Mouse (Mus musculus): ENCODE data around the gene Man2a2.

Gene Man2a2

DNA sequence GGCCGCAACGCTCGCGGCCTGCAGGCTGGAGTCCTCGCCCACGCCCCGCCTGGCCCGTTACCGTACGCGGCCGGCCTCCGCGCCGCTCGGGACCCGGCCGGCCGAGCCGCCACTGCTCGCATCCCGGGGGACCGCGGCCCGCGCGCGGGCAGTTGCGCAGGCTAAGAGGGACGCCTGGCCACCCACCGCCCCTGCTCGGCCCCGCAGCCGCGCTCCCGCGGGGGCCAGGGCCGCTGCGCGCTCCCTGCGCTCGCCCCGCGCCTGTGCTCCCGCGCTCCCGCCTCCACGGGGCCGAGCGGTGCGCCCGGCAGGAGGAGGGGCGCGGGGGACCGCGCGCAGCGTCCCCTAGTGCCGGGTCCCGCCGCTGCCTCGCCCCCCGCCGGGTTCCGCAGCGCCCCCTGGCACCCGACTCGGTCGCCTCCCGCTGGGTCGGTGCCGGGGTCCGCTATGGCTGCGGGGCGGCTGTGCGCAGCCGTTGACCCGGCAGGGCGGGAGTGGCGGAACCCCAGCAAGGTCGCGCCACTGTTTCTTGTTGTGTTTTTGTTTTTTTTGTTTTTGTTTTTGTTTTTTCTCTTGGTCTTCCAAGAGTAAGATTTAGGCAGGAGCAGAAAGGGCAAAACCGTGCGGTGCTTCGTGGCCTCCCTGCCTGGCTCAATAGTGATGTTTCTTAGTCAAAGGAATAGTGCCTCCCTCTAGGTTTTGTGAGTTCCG is at the start of gene Man2a2:
Gene Man2a2, minus strand, starts transcription at position 335 of the 711 bp plus-strand sequence.
- peak; percentile 66 for DNase-seq (ENCODE audit: low spot score)

DNA sequence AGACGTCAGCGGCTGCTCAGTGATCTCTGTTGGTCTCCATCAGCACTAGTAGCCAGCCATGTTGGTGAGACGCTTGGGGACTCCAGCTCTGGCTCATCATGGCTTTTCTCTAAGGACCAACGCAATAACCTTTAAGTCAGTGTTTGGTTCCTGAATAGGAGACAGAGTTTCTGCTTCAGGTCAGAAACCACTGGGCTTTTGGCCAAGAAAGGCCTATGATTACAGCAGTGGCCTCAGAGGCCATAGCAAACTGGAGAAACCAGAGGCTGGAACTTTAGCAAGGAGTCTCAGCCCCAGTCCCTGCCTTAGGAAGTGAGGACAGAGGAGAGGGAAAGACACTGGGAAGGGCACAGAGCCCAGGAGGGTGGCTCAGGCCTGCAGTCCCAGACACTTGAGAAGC is 49.4 kb upstream of the Man2a2 start:
- DNase-seq (ENCODE audit: low spot score) = no peak

GRCm38 (mm10) chr7:80419278-80419677 is 48.1 kb upstream of the Man2a2 start:
- peak; percentile 46 for DNase-seq (ENCODE audit: low spot score)

GRCm38 (mm10) chr7:80418036-80418435 is 46.9 kb upstream of the Man2a2 start:
- DNase-seq (ENCODE audit: low spot score) = no peak

DNA sequence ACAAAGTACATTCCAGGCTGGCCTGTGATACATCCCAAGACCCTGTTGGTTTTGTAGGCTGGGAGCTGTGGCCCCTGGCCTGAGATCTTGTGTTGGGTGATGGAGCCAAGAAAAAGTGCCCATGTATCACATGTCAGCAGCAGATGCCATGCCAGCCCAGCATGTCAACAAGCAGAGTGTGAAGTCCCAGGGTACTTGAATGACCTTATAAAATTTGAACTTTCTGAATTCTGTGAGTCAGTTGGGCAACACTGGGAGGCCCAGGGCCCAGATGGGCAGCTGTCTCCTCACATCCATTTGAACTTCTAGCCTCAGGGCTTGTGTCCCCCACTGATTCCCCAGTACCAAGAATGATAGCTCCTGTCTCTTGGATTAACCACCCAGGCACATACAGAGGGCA is 46.4 kb upstream of the Man2a2 start:
- no peak for DNase-seq (ENCODE audit: low spot score)

DNA sequence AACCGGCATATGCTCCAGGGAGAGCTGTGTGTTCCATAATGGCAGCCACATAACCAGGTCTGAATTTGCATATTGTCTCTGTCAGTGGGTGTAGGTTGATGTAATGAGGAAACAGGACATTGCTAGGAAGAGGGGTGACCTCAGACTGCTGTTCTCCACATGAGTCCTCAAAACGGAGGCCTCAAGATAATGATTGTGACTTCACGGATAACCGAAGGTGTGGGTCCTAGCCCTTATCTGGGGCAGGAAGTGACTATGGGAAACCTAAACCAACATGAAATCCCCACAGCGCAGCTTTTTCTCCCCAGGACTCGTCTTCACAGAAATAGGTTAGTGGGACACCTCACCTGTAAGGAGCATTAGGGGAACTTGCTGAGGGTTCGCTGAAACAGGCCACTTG is 45.8 kb upstream of the Man2a2 start:
- DNase-seq (ENCODE audit: low spot score) = no peak

DNA sequence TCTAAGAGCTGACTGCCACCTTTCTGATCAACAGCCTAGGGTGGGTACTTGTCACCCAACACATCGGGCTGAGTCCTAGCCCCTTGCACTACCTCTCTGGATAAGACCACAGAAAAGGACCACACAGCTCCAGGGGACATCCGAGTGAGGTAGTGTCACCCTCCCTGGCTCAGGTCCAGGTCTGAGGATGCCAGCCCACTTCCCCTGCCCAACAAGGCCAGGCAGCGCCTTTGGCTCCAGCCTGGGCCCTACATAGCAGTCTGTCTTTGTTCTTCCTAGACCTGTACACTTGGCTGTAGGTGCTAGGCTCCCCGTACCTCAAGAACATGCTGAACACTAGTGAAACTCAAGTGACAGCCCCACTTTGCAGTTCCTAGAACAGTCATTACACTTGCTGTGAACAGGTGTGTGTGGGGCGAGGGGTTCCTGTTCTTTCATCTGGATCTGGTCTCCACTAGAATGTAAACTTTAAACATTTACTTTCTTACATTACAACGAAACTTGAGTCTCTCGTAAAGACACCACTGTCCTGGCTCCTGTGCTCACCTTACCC is 43.2 kb upstream of the Man2a2 start:
- no peak for DNase-seq (ENCODE audit: low spot score)

DNA sequence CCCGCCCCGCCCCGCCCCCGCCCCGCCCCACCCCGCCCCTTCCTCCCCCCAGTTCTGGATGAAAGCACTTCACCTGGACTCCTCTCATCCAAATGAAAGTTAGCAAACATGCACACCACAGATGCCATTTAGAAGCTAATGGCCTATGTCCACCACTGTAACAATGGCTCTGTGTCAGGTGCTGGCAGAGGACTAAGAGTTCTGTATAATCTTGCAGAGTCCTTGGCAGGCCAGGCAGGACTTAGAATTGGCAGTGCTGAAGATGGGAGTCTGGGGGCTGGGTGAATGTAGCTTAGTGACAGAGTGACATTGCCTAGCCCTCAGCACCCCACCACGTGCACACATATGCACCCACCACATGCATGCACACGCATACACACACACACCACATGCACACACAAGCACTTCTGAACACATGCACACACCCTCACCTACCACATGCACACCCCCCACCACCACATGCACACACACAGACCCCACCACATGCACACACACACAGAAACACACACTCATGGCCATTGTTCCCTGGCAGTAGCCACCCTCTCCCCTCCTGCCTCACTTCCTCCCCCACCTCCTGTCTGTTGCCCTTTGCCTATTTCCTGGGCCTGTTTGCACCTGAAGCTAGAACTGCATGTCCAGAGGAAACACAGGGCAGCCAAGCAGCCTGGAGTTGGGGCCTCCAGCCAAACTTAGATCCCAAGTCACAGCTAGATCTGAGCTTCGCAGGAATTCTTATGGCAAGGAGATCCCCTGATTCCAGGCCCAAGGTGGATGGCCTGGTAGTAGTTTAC is 42.5 kb upstream of the Man2a2 start:
- no peak for DNase-seq (ENCODE audit: low spot score)

DNA sequence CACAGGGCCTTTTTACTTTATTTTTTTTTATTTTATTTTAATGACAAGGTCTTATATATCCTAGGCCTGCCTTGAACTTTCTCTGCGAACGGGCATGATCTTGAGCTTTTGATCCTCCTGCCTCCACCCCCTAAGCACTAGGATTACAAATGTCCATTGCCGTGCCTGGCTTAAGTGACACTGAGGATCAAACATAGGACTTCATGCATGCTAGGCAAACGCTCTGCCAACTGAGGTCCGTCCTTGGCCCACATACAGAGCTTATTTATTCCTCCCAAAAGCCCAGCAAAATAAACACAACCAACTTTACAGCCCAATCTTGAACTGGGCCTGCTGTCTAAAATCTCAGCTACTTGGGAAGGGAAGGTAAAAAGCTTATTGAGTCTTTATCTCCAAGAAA is 41.6 kb upstream of the Man2a2 start:
- DNase-seq (ENCODE audit: low spot score) = no peak

- no peak for DNase-seq (ENCODE audit: low spot score)
These were observed 41.1 kb upstream of the Man2a2 start for GRCm38 (mm10) chr7:80412279-80412678.

DNA sequence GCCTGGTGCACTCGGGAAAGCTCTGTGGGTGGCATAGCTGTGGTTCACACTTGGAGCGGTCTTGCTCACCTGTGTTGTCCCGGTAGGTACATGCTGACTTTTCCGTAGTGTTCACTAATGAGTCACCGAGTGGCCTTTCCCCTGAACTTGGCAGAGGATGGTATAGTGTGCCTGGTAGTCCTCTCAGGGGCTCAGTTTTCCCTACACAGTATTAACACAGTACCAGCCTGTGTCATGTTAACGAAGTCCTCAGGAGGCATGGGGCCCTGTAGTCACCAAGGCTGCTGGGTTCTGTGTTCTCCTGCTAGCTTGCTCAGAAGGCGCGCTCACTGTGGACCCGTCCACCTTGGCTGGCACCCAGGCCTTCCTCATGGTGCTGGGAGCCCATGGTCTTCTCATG is 39.2 kb upstream of the Man2a2 start:
- no peak for DNase-seq (ENCODE audit: low spot score)

GRCm38 (mm10) chr7:80407712-80408111 is 36.5 kb upstream of the Man2a2 start:
- DNase-seq (ENCODE audit: low spot score) = peak; percentile 46

GRCm38 (mm10) chr7:80406186-80406585 is 35.0 kb upstream of the Man2a2 start:
- no peak for DNase-seq (ENCODE audit: low spot score)

GRCm38 (mm10) chr7:80405188-80405695 is 34.1 kb upstream of the Man2a2 start, which contains the start of gene Furin:
Furin (minus strand) TSS chr7:80405436.
- DNase-seq (ENCODE audit: low spot score) = no peak

DNA sequence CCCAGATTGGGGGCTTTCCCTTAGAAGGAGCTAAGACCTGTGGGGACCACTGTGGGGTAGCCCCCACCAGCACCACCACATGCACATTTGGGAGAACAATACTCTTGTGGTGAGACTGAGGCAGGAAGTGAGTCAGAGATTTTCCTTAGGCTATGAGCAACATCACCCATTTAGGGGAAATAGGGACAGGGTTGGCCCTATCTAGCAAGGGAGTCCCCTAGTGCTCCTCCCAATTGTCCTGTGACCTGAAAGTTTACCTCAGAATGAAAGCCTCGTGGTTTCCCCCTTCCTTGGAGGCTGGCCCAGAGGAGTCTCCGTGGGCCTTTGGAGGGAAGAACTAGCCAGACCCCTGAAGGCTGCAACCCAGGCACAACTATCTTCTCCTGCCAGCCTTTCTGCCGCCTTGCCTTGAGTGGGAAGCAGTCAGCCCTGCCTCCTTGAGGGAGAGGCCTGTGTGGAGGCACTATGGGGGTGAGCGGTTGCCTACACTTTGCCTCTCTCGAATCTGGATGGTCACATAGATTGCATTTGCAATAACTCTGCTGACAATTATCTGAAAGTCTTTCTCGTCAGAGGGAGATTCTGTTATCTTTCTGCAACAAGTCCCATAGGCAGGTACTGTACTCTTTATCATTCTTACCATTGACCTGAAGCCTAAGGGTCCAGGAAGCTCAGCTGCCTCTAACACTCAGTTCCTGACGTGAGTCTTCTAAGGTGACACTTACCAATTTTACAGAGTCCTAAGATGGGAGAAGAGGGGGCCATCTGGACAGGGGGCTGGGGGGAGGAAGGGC is 33.1 kb upstream of the Man2a2 start:
- no peak for DNase-seq (ENCODE audit: low spot score)

- DNase-seq (ENCODE audit: low spot score) = peak; percentile 77
These were observed 32.4 kb upstream of the Man2a2 start for GRCm38 (mm10) chr7:80403551-80403950.

- DNase-seq (ENCODE audit: low spot score) = peak; percentile 77
These were observed 31.6 kb upstream of the Man2a2 start for GRCm38 (mm10) chr7:80402651-80403321.

GRCm38 (mm10) chr7:80401860-80402641 is 30.9 kb upstream of the Man2a2 start:
- peak; percentile 42 for DNase-seq (ENCODE audit: low spot score)

- peak; percentile 40 for DNase-seq (ENCODE audit: low spot score)
These were observed 30.1 kb upstream of the Man2a2 start for GRCm38 (mm10) chr7:80401041-80401859.

- DNase-seq (ENCODE audit: low spot score) = no peak
These were observed 29.4 kb upstream of the Man2a2 start for GRCm38 (mm10) chr7:80400571-80400970.
